Mouse (Mus musculus): ENCODE data around the gene Prl6a1. TPM values are rescaled to one million over a fixed set of nuclear protein-coding genes. Genes with fewer than 3 reads are reported as not detected.

The Prl6a1 gene
- total RNA-seq (2021): not detected

- intact Hi-C loops (cut with DNase I): no loop called here
- DNase-seq (ENCODE audit: extremely low spot score in 1 of 2, low spot score in 2 of 2): no peak
These were observed at the start of gene Prl6a1 for GRCm38 (mm10) chr13:27312334-27313225. Gene Prl6a1, plus strand, starts transcription at chr13:27312627.

GRCm38 (mm10) chr13:27334989-27335388 lies 22.6 kb downstream of the Prl6a1 start:
- no peak for DNase-seq (ENCODE audit: extremely low spot score in 1 of 2, low spot score in 2 of 2)
- intact Hi-C loops (cut with DNase I): no loop called here

GRCm38 (mm10) chr13:27342733-27343275 lies 30.4 kb downstream of the Prl6a1 start:
- intact Hi-C loops (cut with DNase I): no loop called here
- no peak for DNase-seq (ENCODE audit: extremely low spot score in 1 of 2, low spot score in 2 of 2)

GRCm38 (mm10) chr13:27345373-27345772 lies 32.9 kb downstream of the Prl6a1 start, which contains the start of gene Prl8a2:
Gene Prl8a2, plus strand, starts transcription at chr13:27345673.
- intact Hi-C loops (cut with DNase I): no loop called here
- DNase-seq (ENCODE audit: extremely low spot score in 1 of 2, low spot score in 2 of 2): no peak

Other genes with a start within 250 kb of the Prl6a1 start
- gene Prl3d1, start 218.4 kb upstream of the Prl6a1 start, total RNA-seq (2021): not detected
- gene Prl3d2, start 190.9 kb upstream of the Prl6a1 start, total RNA-seq (2021): not detected
- not detected for gene Prl3d3, start 155.8 kb upstream of the Prl6a1 start, total RNA-seq (2021)
- gene Prl3c1, start 116.0 kb upstream of the Prl6a1 start, total RNA-seq (2021): not detected
- not detected for gene Prl3b1, start 70.8 kb upstream of the Prl6a1 start, total RNA-seq (2021)
- gene Prl3a1, start 53.2 kb upstream of the Prl6a1 start, total RNA-seq (2021): not detected
- gene Prl8a2, start 33.0 kb downstream of the Prl6a1 start, total RNA-seq (2021): not detected
- gene Prl2b1, start 78.2 kb downstream of the Prl6a1 start, total RNA-seq (2021): not detected
- gene Prl8a6, start 126.1 kb downstream of the Prl6a1 start, total RNA-seq (2021): not detected
- gene Prl8a8, start 200.6 kb downstream of the Prl6a1 start, total RNA-seq (2021): not detected